Mouse (Mus musculus) embryonic facial prominence, embryonic 11.5 days (tissue): ENCODE data around the gene Stard7. TPM values are rescaled to one million over a fixed set of nuclear protein-coding genes. Genes with fewer than 3 reads are reported as not detected.

ENCODE experiments used
- ATAC-seq: fragments of 200-750 bp; cut with Nextera tagmentation; replicated peaks from 2 replicates; pipeline ENCODE4 v1.8.0; 2017; ENCODE audit warnings: low read depth; ENCODE audit not compliant: insufficient number of reproducible peaks, low FRiP score, low TSS enrichment
- DNase-seq: peaks from one replicate; pipeline ENCODE4 v3.0.0-alpha.2; 2015; ENCODE audit warnings: low spot score
- H3K27ac ChIP-seq: fragments of 300-500 bp; sonication (generic); replicated peaks from 2 replicates; pipeline ENCODE4 v1.5.1; 2014; ENCODE audit warnings: mild to moderate bottlenecking, low read depth, low read length, control low read depth
- H3K27me3 ChIP-seq: fragments of 300-500 bp; sonication (generic); 2 replicates; pipeline ENCODE4 v1.6.1; 2014; ENCODE audit warnings: mild to moderate bottlenecking, low read length, moderate library complexity, mixed read lengths; ENCODE audit not compliant: control insufficient read depth, insufficient read depth
- H3K36me3 ChIP-seq: fragments of 300-500 bp; sonication (generic); replicated peaks from 2 replicates; pipeline ENCODE4 v1.6.1; 2014; ENCODE audit warnings: low read depth, mild to moderate bottlenecking, low read length, moderate library complexity, mixed read lengths; ENCODE audit not compliant: control insufficient read depth, insufficient read depth
- H3K4me1 ChIP-seq: fragments of 300-500 bp; sonication (generic); 2 replicates; pipeline ENCODE4 v1.6.1; 2014; ENCODE audit warnings: low read length, mixed read lengths; ENCODE audit not compliant: control insufficient read depth, insufficient read depth
- H3K4me2 ChIP-seq: fragments of 300-500 bp; sonication (generic); 2 replicates; pipeline ENCODE4 v1.6.1; 2014; ENCODE audit warnings: low read depth, mild to moderate bottlenecking, control low read depth, low read length, moderate library complexity
- H3K4me3 ChIP-seq: fragments of 300-500 bp; sonication (generic); 2 replicates; pipeline ENCODE4 v1.5.1; 2014; ENCODE audit warnings: low read depth, low read length, control low read depth
- H3K9ac ChIP-seq: fragments of 300-500 bp; sonication (generic); replicated peaks from 2 replicates; pipeline ENCODE4 v1.6.1; 2014; ENCODE audit warnings: mild to moderate bottlenecking, control low read depth, low read length
- H3K9me3 ChIP-seq: fragments of 300-500 bp; sonication (generic); replicated peaks from 2 replicates; pipeline ENCODE4 v1.6.1; 2016; ENCODE audit warnings: mild to moderate bottlenecking, low read length, inconsistent platforms, mixed read lengths; ENCODE audit not compliant: control insufficient read depth
- WGBS: fragments of 180-500 bp; shearing (Covaris S2); extraction: QIAGEN DNeasy Blood & Tissue Kit; methylation state at CpG from one replicate; pipeline ENCODE4 v1.1.7; 2014; 5-methylcytosine and 5-hydroxymethylcytosine counted together
- polyA plus RNA-seq: library from polyadenylated mRNA; unstranded; fragments of >200 nt; fragmentation: Nextera tagmentation; extraction: Ambion mirVana; gene quantifications from 2 replicates; pipeline ENCODE4 v1.2.1, GENCODE M21; 2014

Stard7 gene
- polyA plus RNA-seq, 1 experiment from 2014 or later: 82.8 TPM

DNA sequence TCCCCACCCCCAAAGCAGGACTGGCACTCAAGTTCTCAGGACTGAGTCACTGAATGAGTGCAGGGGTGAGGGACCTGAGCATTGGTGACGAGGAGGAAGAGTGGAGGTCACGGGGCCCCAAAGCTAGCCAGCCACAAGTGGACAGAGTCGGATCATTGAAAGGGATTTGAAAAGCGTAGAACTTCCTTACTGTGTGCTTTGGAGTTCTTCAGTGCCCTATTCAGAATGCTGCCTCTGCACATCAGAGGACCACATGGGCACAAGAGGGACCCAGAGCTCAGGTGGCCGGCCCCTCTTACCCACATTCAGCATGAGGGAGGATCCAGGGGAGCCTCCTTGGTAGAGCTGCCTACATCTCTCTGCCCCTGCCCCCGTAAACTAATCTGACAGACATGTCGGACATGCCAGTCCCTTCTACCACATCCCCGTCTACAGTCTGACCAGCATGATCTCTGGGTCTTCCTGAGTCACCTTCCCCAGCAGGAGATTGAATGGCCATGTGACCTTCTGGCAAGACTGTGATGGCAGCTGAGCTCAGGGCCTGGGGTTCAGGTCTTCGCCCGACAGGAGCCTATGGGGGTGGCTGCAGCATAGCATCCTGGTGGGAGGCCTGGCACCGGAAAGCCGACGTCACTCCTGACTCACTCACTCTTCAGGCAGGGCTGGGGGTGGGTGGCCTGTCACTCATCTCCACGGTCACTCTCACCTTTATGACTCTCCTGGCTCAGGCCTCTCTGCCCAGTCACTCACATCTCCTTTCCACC, 63.0 kb downstream of the Stard7 start:
- H3K27ac ChIP-seq: no peak overlapping the region
- H3K9me3 ChIP-seq: no peaks in the 10 kb centered on the region
- 67% methylated on average over 14 of the region's 14 CpGs for WGBS
- no peak overlapping the region for H3K4me3 ChIP-seq
- H3K9ac ChIP-seq: no peak overlapping the region
- H3K4me1 ChIP-seq: peaks cover 6% of the 10 kb centered on the region
- no peaks in the 10 kb centered on the region for H3K36me3 ChIP-seq
- no peak for DNase-seq
- H3K27me3 ChIP-seq: peaks cover 16% of the 10 kb centered on the region
- H3K4me2 ChIP-seq: no peak overlapping the region
- no peak for ATAC-seq

- H3K9ac ChIP-seq: no peak overlapping the region
- H3K9me3 ChIP-seq: no peaks in the 10 kb centered on the region
- peaks cover 16% of the 10 kb centered on the region for H3K27me3 ChIP-seq
- no peak for ATAC-seq
- peaks cover 6% of the 10 kb centered on the region for H3K4me1 ChIP-seq
- H3K4me2 ChIP-seq: no peak overlapping the region
- no peak overlapping the region for H3K27ac ChIP-seq
- WGBS: 78% methylated on average over 5 of the region's 5 CpGs
- no peaks in the 10 kb centered on the region for H3K36me3 ChIP-seq
- no peak for DNase-seq
- H3K4me3 ChIP-seq: no peak overlapping the region
Observed at GRCm38 (mm10) chr2:127333945-127334603, 64.1 kb downstream of the Stard7 start.

DNA sequence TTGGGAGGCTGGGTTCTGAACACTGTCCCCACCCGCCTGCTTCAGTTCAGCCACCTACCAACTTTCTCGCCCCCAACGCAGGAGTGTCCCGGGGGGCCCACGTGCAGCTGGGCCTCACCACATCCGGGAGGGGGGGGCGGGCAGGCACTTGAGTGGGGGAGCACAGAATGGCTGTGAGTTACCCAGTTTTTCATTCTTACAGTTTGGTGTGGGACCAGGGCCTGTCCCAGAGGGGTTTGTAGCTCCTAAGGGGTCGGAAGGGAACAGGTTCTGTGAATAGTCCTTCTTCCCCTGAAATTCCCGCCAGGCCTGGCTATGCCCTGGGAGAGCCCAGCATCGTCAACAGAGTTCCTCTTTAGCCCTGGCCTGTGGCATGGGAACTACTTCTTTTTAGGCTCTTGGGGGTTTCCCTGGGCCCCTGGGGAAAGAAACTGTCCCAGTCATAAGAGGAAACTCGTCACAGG, 65.1 kb downstream of the Stard7 start:
- Histone ChIP-seq H3K4me2 (no peak overlapping the region), H3K27ac (no peak overlapping the region), H3K4me1 (peaks cover 6% of the 10 kb centered on the region), H3K9me3 (no peaks in the 10 kb centered on the region), H3K9ac (no peak overlapping the region), H3K4me3 (no peak overlapping the region), H3K27me3 (peaks cover 16% of the 10 kb centered on the region), H3K36me3 (no peaks in the 10 kb centered on the region)
- no peak for ATAC-seq
- DNase-seq: no peak
- 47% methylated on average over 11 of the region's 11 CpGs for WGBS

GRCm38 (mm10) chr2:127335767-127336496, 65.9 kb downstream of the Stard7 start, which contains the start of gene Dusp2:
TSS of gene Dusp2 (plus strand) at chr2:127336159.
- Histone ChIP-seq H3K9ac (peak within 1 kb of the TSS; percentile 64), H3K36me3 (no peaks in the 10 kb centered on the region), H3K4me3 (peak within 1 kb of the TSS; percentile 53), H3K4me2 (peak within 1 kb of the TSS; percentile 93), H3K9me3 (no peaks in the 10 kb centered on the region), H3K27ac (no peak within 1 kb of the TSS), H3K4me1 (peaks cover 6% of the 10 kb centered on the region), H3K27me3 (peaks cover 16% of the 10 kb centered on the region)
- WGBS: under 1% methylated on average over 54 of the region's 76 CpGs
- ATAC-seq (peak; percentile 63; the same call in 1 of the 2 replicates), DNase-seq (peak; percentile 66)

DNA sequence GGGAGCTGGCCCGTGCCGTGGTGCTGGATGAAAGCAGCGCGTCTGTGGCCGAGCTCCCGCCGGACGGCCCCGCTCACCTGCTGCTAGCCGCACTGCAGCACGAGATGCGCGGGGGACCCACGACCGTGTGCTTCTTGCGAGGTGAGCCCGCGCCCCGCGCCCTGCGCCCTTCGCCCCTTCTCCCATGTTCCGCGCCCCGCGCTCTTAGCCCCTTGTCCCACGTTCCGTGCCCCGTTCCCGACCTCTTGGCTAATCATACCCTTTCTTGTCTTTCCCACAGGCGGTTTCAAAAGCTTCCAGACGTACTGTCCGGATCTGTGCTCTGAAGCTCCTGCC, 66.4 kb downstream of the Stard7 start:
- H3K27me3 ChIP-seq: peaks cover 16% of the 10 kb centered on the region
- H3K4me1 ChIP-seq: peaks cover 6% of the 10 kb centered on the region
- no peak overlapping the region for H3K27ac ChIP-seq
- no peaks in the 10 kb centered on the region for H3K9me3 ChIP-seq
- WGBS: 3% methylated on average over 33 of the region's 33 CpGs
- H3K4me2 ChIP-seq: peak overlapping the region; percentile 93
- ATAC-seq (peak; percentile 30; the same call in 1 of the 2 replicates), DNase-seq (no peak)
- peak overlapping the region; percentile 53 for H3K4me3 ChIP-seq
- peak overlapping the region; percentile 64 for H3K9ac ChIP-seq
- no peaks in the 10 kb centered on the region for H3K36me3 ChIP-seq

DNA sequence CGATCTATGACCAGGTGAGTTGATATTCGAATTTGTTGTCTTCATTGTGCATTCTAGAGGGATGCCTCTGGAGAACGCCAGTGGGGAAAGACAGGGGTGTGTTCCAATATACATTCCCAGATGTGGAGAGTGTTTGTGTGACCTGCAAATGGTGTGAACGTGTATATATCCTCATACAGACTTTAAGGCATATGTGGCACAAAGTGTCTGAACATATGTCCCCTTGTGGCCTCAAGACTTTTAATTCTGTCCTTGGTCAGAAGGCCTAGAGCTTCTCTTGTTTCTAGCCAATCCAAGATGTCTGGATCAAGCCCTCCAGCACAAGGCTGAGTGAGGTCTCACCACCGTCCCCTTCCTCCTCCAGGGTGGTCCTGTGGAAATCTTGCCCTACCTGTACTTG, 66.9 kb downstream of the Stard7 start:
- Histone ChIP-seq H3K9me3 (no peaks in the 10 kb centered on the region), H3K27ac (no peak overlapping the region), H3K9ac (no peak overlapping the region), H3K4me2 (peak overlapping the region; percentile 93), H3K36me3 (no peaks in the 10 kb centered on the region), H3K4me1 (peaks cover 6% of the 10 kb centered on the region), H3K27me3 (peaks cover 16% of the 10 kb centered on the region), H3K4me3 (peak overlapping the region; percentile 53)
- no peak for DNase-seq
- 42% methylated on average over 5 of the region's 5 CpGs for WGBS
- ATAC-seq: no peak

- Histone ChIP-seq H3K4me2 (no peak overlapping the region), H3K36me3 (no peaks in the 10 kb centered on the region), H3K27me3 (peaks cover 16% of the 10 kb centered on the region), H3K27ac (no peak overlapping the region), H3K4me3 (no peak overlapping the region), H3K9ac (no peak overlapping the region), H3K9me3 (no peaks in the 10 kb centered on the region), H3K4me1 (peaks cover 6% of the 10 kb centered on the region)
- DNase-seq: no peak
- ATAC-seq: no peak
- WGBS: 69% methylated on average over 11 of the region's 11 CpGs
Observed at GRCm38 (mm10) chr2:127337531-127337930, 67.5 kb downstream of the Stard7 start.
